Mouse (Mus musculus) heart, postnatal 0 days (tissue): Measurements from ENCODE around the gene Gm37240.

Experiments used
- CTCF ChIP-seq: IDR thresholded peaks from 2 replicates; pipeline ENCODE4 v1.5.1; 2016; ENCODE audit warnings: antibody characterized with exemption, control low read depth, low read depth
- EP300 ChIP-seq: IDR thresholded peaks from 2 replicates; pipeline ENCODE4 v1.6.1; 2016; ENCODE audit warnings: antibody characterized with exemption, low read depth

- TF ChIP-seq CTCF (no peak), EP300 (peak; percentile 92)
Measured at GRCm38 (mm10) chr3:85518072-85518471, 369.2 kb downstream of the Gm37240 start.
